Mouse (Mus musculus): ENCODE data around the gene B3gnt8.

Gene B3gnt8

DNA sequence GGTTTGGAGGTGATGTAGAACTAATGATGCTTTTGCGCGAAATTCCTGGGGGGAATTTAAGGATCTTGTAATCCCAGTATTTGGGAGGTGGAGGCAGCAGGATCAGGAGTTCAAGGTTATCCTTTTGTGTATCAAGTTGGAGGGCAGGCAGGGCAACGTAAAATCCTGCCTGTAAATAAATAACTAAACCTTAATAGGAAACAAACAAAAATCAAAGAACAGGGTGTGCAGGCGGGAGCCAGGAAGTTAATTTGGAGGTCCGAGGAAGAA lies 6.8 kb upstream of the B3gnt8 start:
- no peak for DNase-seq

- no peak for DNase-seq
Measured at GRCm38 (mm10) chr7:25620101-25620500, 6.4 kb upstream of the B3gnt8 start.

DNA sequence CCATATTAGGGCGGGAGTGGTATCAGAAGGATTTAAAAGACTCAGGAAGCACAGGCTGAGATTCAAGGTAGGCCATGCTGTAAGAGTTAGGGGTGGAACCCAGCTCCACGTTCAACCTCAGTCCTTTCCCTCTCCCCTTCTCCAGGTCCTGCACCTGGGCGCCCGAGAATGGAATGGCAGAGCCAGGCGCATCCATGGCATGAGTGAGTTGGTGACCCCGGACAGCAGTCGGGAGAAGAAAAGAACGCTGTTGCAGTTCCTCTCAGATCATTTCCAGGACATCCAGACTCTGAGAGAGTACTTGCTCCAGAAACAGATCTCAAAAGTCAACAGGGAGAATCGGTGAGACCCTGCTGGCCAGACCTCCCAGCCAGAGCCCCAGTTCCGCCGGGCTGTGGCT lies 5.7 kb upstream of the B3gnt8 start:
- no peak for DNase-seq

DNA sequence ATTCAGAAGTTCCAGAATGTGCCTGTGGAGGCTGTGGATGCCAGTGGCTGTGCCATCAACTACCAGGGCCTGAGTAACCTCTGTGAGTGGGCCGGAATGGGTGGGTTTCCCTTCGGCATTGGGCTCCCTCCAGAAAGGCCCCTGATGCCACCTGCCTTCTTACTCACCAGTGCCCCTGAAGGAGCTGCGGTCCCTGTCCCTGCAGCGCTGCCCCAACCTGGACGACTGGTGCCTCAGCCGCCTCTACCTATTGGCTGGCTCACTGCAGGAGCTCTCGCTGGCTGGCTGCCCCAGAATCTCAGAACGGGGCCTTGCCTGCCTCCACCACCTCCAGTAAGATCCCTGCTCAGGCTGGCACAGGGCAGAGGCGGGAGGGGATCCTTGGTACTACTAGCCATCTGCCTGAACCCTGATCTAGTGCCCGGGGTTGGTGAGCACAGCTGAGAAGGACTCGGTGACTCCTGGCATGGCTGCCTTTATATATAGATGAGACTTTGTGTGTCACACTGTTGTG lies 2.5 kb upstream of the B3gnt8 start:
- no peak for DNase-seq

GRCm38 (mm10) chr7:25624851-25625250 lies 1.6 kb upstream of the B3gnt8 start:
- no peak for DNase-seq

GRCm38 (mm10) chr7:25625594-25626250 lies 732 bp upstream of the B3gnt8 start:
- DNase-seq: peak; percentile 65 to 67

DNA sequence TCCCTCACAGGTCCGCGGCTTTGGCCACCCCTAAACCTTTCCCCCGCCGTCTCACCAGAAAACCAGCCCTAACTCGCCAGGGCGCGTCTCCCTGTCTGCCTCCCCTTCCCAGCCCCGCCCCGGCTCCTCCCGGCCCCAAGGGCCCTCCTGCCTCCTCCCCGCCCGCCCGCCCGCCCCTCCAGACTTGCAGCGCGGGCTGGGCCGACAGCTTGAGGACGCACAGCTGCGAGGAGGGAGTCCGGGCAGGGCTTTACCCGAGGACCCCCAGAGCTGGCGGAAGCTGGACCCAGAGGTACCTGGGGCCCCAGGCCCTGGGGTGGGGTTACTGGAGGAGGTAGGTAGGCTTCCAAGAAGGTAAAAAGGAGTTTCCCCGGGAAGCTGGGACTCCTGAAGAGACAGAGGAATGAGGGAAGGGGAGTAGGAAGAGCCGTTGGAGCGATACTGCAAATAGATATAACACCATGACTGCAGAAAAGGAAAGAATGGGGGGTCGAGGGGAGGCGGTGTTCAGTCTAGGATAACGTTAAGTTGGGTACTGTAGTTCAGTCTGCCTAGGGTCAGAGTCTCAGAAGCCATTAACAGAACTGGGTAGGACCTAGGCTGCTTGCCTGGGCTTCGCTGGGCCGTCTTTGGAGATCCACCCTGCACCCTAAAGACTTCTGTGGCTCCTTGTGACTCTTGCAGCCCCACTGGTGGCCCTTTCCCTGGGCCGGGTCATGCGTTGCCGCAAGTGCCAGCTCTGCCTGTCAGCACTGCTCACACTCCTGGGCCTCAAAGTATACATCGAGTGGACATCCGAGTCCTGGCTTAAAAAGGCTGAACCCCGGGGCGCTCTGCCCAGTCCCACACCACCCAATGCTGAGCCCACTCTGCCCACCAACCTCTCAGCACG lies 1.2 kb downstream of the B3gnt8 start:
- peak; percentile 87 to 90 for DNase-seq

- peak; percentile 33 to 52 for DNase-seq
Measured at GRCm38 (mm10) chr7:25628323-25628620, 1.8 kb downstream of the B3gnt8 start.

DNA sequence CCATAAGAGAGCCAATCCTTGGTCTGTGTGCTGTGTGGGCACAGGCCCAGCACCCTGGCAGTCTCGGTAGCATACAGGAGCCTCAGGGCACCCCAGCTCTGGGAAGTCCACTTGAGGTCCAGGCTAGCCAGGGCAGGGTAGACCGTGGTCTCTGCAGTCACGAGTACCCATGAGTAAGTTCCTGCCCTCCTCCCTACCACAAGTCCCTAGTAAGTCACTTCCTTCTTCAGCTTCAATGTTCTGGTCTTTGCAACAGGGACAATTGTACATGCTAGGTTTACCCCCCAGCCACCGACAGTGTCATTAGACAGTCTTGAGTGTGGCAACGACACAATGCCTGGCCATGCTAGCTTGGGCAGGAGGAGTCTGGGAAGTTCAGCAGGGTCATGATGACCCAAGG lies 6.2 kb downstream of the B3gnt8 start:
- DNase-seq: no peak

DNA sequence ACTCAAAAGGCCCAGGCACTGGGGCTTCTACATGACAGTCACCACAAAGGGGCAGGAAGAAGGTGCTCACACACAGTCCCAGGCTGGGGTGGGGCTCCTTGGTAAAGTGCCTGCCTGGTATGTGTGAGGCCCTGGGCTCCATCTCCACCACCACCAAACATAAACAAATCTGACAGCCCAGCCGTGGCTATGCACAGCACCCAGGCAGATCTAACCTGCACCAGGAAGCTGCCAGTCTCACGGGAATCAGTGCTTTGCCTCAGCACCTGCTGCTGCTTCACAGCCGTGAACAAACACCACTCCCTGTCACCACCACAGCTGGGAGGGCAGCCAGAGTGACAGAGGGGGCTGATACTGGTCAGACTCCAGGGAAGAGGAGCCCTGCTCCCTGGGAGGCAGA lies 9.9 kb downstream of the B3gnt8 start:
- DNase-seq: no peak

- DNase-seq: no peak
Measured at GRCm38 (mm10) chr7:25637099-25637498, 10.6 kb downstream of the B3gnt8 start.

GRCm38 (mm10) chr7:25639754-25640153 lies 13.3 kb downstream of the B3gnt8 start:
- no peak for DNase-seq

GRCm38 (mm10) chr7:25644136-25644535 lies 17.7 kb downstream of the B3gnt8 start:
- DNase-seq: no peak

GRCm38 (mm10) chr7:25644631-25645030 lies 18.2 kb downstream of the B3gnt8 start:
- DNase-seq: no peak

- DNase-seq: peak in 1 of 2 experiments; percentile 46
Measured at GRCm38 (mm10) chr7:25645074-25645473, 18.6 kb downstream of the B3gnt8 start.

GRCm38 (mm10) chr7:25647574-25648123 lies 21.2 kb downstream of the B3gnt8 start:
- DNase-seq: no peak

DNA sequence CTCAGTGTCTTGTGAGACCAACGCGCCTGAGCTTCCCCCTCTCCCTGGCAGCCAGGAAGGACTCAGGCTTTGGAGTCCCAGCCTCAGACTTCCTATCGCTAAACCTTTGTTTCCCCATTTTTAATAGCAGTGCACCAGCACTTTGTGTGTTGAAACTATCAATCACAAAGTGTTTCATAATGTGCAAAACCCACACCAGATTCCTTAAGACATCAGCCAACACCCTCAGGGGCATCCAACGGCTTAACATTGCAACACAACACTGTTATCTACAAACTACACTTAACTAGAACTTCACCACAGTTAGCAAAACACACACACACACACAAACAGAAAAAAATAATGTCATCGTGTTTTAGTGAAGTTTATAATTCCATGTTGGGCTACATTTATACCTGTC lies 23.4 kb downstream of the B3gnt8 start:
- no peak for DNase-seq

DNA sequence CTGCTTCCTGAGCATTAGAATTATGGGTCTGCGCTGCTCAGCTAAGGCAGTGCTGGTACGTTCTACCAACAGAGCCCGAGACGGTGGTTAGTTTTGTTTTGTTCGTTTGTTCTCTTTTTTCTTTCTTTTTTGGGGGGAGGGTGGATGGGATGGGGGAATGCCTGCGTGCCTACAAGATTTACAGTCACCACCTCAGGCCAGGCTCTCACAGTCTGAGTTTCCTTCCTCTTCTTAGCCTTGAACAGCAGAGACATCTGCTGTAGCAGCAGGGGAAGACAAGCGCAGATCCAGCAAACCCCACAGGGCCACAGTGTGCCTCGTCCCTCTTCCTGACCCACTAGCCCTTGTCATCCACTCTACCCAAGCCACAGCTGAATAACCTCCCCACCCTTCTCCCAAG lies 24.8 kb downstream of the B3gnt8 start:
- no peak for DNase-seq

DNA sequence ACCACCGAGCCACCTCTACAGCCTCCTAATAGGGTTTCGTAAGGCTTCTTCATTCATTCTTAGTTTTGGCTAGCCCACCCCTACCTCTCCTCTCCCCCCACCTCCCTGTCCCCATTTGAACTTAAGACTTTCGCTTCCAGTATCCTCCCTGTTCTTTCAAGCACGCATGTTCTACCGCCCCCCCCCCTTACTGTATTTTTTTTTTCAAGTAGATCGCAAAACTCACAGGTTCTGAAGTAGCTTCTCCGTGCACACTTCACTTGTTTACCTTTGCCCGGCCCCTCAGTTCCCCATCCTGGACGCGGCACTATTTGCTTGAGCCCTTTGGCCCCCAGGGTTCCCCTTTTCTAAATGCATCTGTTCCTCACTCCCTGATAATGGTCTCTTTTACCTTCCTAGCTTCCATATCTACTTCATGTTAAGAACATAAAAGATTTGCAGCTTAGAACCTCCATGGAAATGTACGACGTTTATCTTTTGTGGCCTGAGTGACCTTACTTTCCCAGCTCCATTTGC lies 25.8 kb downstream of the B3gnt8 start:
- DNase-seq: no peak

DNA sequence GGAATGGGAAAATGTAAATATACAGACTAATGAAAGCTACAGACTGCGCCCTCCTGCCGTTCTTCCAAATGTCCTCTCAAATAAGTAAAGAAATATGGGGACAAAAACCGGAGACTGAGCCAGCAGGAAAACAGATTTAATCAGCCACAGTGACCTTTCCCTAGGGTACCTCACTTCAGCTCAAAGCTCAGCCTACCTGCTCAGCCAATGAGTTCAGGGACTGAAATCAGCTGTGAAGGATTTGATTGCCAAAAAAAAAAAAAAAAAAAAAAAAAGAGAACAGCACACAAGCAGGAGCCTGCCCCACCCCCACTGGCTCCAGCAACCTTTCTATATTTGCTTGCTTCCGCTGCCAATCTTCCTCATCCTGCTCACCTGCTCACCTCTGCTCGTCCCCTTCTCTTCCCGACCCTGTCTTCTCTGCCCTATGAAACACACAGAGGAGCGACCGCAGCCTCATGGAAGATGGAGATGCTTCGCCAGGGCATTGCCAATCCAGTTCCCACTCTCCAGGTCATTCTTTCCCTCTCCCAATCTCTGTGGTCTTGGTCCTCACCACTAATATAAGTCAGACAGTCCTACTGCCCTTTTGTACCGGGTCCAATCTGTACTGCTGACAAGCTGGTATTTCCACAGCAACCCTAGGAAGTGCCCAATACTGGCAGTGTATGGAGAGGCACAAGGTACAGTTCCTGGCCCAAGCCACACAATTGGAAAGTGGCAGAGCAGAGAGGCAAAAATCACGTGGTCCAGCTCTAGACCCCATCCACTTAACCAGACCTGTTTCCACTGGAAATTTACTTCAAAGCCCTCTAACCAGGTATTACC lies 29.4 kb downstream of the B3gnt8 start:
- peak in 1 of 2 experiments; percentile 30 for DNase-seq

GRCm38 (mm10) chr7:25657785-25658184 lies 31.3 kb downstream of the B3gnt8 start:
- no peak for DNase-seq

DNA sequence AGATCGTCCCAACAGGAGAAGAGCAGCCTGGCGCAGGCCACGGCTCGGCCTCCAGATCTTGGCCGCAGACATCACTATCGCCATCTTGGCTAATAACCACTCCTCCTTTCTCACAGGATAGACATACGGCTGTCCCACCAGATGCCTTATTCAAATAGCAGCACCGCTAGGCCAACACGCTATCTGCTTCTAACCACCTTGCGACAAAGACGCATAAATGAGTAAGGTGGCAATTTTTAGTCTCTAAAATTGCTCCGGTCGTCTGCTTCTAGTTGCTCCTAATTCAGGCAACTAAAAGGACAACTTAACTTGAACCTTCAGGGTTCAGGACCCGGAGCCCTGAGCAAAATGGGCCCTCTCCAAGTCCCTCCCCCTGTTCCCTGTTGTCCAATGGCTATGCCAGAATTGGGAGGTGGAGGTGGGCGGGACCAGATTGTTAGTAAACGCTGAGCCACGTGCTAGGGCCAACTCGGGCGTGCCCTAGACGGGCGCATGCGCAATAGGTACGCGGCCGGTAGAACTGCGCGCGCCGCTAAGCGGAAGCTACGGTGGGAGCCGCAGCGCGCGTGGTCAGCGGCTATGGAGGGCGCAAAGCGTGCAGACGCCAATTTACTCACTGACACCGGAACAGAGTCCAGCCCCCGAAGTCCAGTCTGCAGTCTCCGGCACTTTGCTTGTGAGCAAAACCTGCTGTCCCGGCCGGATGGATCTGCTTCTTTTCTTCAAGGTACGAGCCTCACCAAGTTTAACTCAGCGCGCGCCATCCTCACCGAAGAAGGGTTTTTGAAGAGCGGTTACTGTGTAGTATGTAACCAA lies 32.4 kb downstream of the B3gnt8 start, which contains the start of the genes Bckdha and Exosc5:
Bckdha (minus strand) TSS at position 325 of the 816 bp plus-strand sequence.
Exosc5 (plus strand) TSS at position 508 of the 816 bp plus-strand sequence.
- DNase-seq: peak; percentile 99 to 100
